Mouse (Mus musculus) forebrain, embryonic 13.5 days (tissue): Measurements from ENCODE around the gene Trim44. TPM values are rescaled to one million over a fixed set of nuclear protein-coding genes. Genes with fewer than 3 reads are reported as not detected.

Experiments
- ATAC-seq: fragments of 200-750 bp; cut with Nextera tagmentation; 2 replicates; pipeline ENCODE4 v1.8.0; 2017
- H3K27ac ChIP-seq: fragments of 300-500 bp; sonication (generic); 2 replicates; pipeline ENCODE4 v1.5.1; 2015; ENCODE audit warnings: inconsistent platforms, mild to moderate bottlenecking, moderate library complexity
- H3K27me3 ChIP-seq: fragments of 300-500 bp; sonication (generic); 2 replicates; pipeline ENCODE4 v1.6.1; 2015; ENCODE audit warnings: mild to moderate bottlenecking, inconsistent platforms
- H3K36me3 ChIP-seq: fragments of 300-500 bp; sonication (generic); 2 replicates; pipeline ENCODE4 v1.6.1; 2015; ENCODE audit warnings: mild to moderate bottlenecking, inconsistent platforms; ENCODE audit not compliant: poor library complexity, severe bottlenecking
- H3K4me1 ChIP-seq: fragments of 300-500 bp; sonication (generic); 2 replicates; pipeline ENCODE4 v1.6.1; 2015; ENCODE audit warnings: inconsistent platforms
- H3K4me2 ChIP-seq: fragments of 300-500 bp; sonication (generic); 2 replicates; pipeline ENCODE4 v1.6.1; 2015; ENCODE audit warnings: inconsistent platforms, mild to moderate bottlenecking, moderate library complexity
- H3K4me3 ChIP-seq: fragments of 300-500 bp; sonication (generic); 2 replicates; pipeline ENCODE4 v1.5.1; 2015; ENCODE audit warnings: mild to moderate bottlenecking, inconsistent platforms
- H3K9ac ChIP-seq: fragments of 300-500 bp; sonication (generic); 2 replicates; pipeline ENCODE4 v1.6.1; 2015; ENCODE audit warnings: mild to moderate bottlenecking, inconsistent platforms
- H3K9me3 ChIP-seq: fragments of 300-500 bp; sonication (generic); replicated peaks from 2 replicates; pipeline ENCODE4 v1.6.1; 2016; ENCODE audit warnings: inconsistent platforms
- WGBS: fragments of 180-500 bp; shearing (Covaris S2); methylation state at CpG from one replicate; pipeline ENCODE4 v1.1.7; 2015; 5-methylcytosine and 5-hydroxymethylcytosine counted together
- polyA plus RNA-seq: library from polyadenylated mRNA; unstranded; fragments of >200 nt; fragmentation: Nextera tagmentation; extraction: Ambion mirVana; gene quantifications from 2 replicates; pipeline ENCODE4 v1.2.1, GENCODE M21; 2015

The Trim44 gene
- polyA plus RNA-seq, 1 experiment from 2014 or later, result 32.5 TPM

DNA sequence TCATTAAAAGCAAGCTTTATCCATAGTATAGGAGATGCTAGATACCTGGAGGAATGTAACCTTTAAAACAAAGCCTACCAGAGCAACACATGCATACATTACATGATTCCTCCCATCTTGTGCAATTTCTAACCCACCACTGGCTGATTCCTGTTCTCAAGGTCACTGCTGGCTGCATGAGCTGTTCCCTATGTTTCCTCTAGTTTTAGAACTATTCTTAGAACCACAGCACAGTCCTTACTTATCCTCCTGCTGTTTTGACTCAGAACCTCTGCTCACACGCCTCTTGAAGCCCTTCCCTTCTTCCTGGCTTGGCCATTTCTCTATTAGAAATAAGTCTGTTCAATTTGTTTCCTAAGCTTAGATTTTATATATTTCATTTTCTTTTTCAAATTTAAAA lies 28.7 kb downstream of the Trim44 start:
- Histone ChIP-seq H3K36me3 (no peaks in the 10 kb centered on the region), H3K4me1 (peaks cover 14% of the 10 kb centered on the region), H3K27ac (no peak overlapping the region), H3K4me2 (no peak overlapping the region), H3K4me3 (no peak overlapping the region), H3K27me3 (no peaks in the 10 kb centered on the region), H3K9me3 (no peaks in the 10 kb centered on the region), H3K9ac (no peak overlapping the region)
- WGBS, result 78% methylated on average over 1 of the region's 1 CpGs
- no peak for ATAC-seq

DNA sequence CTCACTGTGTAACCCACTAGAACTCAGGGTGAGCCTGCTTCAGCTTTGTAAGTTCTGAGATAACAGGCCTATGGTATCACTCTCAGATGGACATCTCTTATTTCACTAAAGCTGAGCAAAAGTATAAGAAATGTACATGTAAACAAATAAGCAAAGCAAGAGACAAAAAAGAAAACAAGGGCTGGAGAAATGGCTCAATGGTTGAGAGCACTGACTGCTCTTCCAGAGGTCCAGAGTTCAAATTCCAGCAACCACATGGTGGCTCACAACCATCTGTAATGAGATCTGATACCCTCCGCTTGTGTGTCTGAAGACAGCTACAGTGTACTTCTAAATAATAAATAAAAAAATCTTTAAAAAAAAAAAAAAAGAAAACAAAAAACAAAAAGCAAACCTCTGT lies 29.2 kb downstream of the Trim44 start:
- no peak overlapping the region for H3K9ac ChIP-seq
- H3K27me3 ChIP-seq, result no peaks in the 10 kb centered on the region
- no peaks in the 10 kb centered on the region for H3K36me3 ChIP-seq
- no peak overlapping the region for H3K4me3 ChIP-seq
- no peaks in the 10 kb centered on the region for H3K9me3 ChIP-seq
- no peak for ATAC-seq
- no peak overlapping the region for H3K4me2 ChIP-seq
- 85% methylated on average over 1 of the region's 1 CpGs for WGBS
- H3K27ac ChIP-seq, result no peak overlapping the region
- H3K4me1 ChIP-seq, result peaks cover 8% of the 10 kb centered on the region

DNA sequence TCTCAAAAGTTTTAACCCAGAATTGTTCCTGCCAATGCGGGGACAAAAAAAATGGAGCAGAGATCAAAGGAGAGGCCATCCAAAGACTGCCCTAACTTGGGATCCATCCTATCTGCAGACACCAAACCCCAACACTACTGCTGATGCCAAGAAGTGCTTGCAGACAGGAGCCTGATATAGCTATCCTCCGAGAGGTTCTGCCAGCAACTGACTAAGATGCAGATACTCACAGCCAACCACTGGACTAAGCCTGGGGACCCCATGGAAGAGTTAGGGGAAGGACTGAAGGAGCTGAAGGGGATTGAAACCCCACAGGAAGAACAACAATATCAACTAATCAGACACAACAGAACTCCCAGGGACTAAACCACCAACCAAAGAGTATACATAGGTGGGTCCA lies 30.3 kb downstream of the Trim44 start:
- WGBS, result 93% methylated on average over 2 of the region's 2 CpGs
- no peak overlapping the region for H3K9ac ChIP-seq
- no peaks in the 10 kb centered on the region for H3K27me3 ChIP-seq
- no peak for ATAC-seq
- H3K4me3 ChIP-seq, result no peak overlapping the region
- no peak overlapping the region for H3K4me2 ChIP-seq
- no peaks in the 10 kb centered on the region for H3K9me3 ChIP-seq
- no peaks in the 10 kb centered on the region for H3K36me3 ChIP-seq
- peaks cover 4% of the 10 kb centered on the region for H3K4me1 ChIP-seq
- H3K27ac ChIP-seq, result no peak overlapping the region

DNA sequence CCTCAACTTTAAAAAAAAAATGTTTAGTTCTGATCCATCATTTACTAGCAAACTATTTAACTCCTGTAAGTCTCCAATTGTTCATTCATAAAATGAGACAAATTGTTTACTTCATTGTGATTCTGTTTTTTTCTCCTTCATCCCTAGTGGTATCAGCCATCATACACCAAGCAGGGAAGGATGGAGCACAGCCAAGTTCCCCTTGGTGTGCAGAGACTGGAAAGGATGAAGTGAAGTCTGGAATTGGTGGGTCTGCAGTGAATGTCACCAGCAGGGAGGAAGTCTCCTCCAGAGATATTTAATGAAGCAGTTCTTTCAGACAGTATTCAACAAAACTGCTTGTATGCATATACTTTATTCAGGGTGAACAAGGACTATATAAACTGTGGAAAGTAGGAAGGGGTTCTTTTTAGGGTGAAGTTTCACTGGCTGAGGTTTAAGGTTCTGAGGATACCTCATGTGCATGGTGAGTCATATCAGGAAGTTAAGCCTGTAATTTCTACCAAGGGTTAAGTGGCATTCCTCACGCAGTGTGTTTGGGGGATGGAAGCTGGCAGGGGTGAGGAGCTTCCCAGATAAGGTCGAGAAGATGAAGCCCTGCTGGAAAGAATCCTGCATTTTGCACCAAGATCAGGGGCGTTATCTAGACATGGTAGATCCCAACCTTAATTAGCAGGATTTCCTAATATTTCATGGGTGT lies 34.1 kb downstream of the Trim44 start:
- Histone ChIP-seq H3K4me2 (no peak overlapping the region), H3K9ac (no peak overlapping the region), H3K4me3 (no peak overlapping the region), H3K27me3 (no peaks in the 10 kb centered on the region), H3K27ac (no peak overlapping the region), H3K36me3 (no peaks in the 10 kb centered on the region), H3K4me1 (no peaks in the 10 kb centered on the region), H3K9me3 (no peaks in the 10 kb centered on the region)
- 80% methylated on average over 3 of the region's 3 CpGs for WGBS
- no peak for ATAC-seq

DNA sequence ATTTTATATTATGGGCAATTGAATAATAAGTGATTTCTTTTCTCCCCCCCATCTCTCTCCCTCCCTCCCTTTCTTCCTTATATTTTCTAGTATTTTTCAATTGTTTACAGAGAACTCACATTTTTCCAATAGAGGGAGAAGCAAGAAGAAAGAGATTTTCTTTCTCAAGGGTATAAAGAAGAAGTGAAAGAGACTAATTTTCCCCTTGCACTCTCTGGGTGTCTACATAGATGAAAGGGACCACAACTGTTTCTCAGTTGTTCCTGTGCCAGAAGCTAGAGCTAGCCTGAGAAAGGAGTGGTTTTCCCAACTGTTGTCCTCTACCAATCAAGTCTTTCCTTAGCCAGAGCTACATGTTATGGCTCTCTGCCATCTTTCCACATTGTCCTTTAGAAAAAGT lies 34.9 kb downstream of the Trim44 start:
- no peaks in the 10 kb centered on the region for H3K9me3 ChIP-seq
- no peak overlapping the region for H3K4me3 ChIP-seq
- H3K36me3 ChIP-seq, result no peaks in the 10 kb centered on the region
- no peaks in the 10 kb centered on the region for H3K27me3 ChIP-seq
- no peak overlapping the region for H3K9ac ChIP-seq
- no peaks in the 10 kb centered on the region for H3K4me1 ChIP-seq
- H3K27ac ChIP-seq, result no peak overlapping the region
- ATAC-seq, result no peak
- H3K4me2 ChIP-seq, result no peak overlapping the region

DNA sequence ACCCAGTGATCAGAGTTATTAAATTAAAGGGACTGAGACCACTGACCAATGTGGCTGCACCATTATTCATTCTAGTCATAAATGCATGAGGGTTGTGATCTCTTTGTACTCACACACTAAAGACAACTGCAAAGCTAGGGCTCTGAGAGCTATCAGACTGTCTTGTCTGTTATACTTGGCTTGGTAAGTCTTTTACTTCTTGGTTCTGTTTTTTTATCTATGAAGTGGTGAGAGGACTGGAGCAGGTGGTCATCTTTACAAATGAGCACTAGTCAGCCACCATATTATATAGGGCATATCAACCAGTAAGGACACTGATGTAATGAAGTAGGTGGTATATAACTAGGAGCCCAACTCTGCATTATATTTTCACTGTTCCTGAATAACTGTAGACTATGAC lies 36.3 kb downstream of the Trim44 start:
- H3K4me1 ChIP-seq, result no peaks in the 10 kb centered on the region
- no peak overlapping the region for H3K9ac ChIP-seq
- no peak overlapping the region for H3K4me2 ChIP-seq
- no peak overlapping the region for H3K4me3 ChIP-seq
- no peak for ATAC-seq
- no peaks in the 10 kb centered on the region for H3K27me3 ChIP-seq
- no peaks in the 10 kb centered on the region for H3K9me3 ChIP-seq
- H3K36me3 ChIP-seq, result no peaks in the 10 kb centered on the region
- H3K27ac ChIP-seq, result no peak overlapping the region

DNA sequence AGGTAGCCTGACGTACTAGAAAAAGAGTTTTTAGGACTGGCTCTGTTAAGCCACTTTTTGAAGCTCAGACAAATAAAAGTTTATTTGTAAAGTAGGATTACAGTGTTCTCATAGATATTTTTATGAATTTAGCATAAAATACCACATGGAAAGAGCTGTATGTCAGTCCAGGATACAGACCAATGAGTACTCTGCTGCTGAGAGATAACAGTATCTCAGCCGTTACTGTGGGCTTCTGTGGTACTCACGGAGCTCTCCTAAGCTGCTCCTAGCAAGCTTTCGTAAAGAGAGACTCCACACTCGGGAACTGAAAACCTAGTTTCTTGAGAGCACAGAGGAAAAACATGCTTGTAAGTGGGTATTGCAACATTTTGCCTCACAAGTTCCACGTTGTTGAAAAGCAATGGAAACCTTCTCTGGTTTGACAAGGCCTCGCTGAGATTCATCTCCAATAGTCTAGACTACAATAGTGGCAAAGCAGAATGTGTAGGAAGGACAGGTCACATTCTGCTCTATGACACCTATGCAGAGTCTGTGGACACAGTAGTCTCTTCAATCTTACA lies 41.6 kb downstream of the Trim44 start:
- whole genome bisulfite sequencing, result 92% methylated on average over 7 of the region's 7 CpGs
- no peaks in the 10 kb centered on the region for H3K36me3 ChIP-seq
- no peak overlapping the region for H3K9ac ChIP-seq
- H3K27ac ChIP-seq, result no peak overlapping the region
- no peak for ATAC-seq
- no peaks in the 10 kb centered on the region for H3K9me3 ChIP-seq
- H3K4me3 ChIP-seq, result no peak overlapping the region
- H3K4me2 ChIP-seq, result no peak overlapping the region
- H3K4me1 ChIP-seq, result peaks cover 15% of the 10 kb centered on the region
- no peaks in the 10 kb centered on the region for H3K27me3 ChIP-seq

DNA sequence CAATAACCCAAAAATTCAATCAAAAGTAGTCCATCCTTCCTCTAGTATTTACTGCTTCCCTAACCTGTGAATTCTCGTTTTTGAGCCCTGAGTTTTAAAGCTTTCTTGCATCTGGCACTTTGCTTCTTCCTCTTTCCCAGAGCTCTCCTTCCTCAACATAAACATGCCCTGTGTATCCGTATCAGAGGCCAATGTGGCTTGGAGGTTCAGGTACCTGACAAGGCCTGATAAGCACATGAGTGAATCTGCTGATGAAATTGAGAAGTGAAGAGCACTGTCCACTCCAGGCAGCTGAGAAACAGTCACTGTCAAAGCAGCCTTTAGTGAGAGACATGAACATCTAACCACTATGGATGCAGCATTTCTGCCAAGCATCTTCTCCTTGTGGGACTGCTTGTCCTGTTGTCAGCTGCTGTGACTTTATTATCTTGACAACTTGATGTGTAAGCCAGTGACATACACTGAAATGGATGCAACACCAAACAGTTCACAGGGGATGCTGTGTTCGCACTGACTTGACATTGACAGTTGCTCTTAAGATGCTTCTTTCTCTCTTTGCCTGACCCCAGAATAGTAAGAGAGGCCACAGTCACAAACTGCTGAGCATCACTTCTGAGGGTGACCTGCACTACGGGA lies 42.9 kb downstream of the Trim44 start:
- H3K9ac ChIP-seq, result no peak overlapping the region
- H3K27me3 ChIP-seq, result no peaks in the 10 kb centered on the region
- H3K9me3 ChIP-seq, result no peaks in the 10 kb centered on the region
- 88% methylated on average over 4 of the region's 4 CpGs for WGBS
- no peak for ATAC-seq
- no peak overlapping the region for H3K27ac ChIP-seq
- no peak overlapping the region for H3K4me2 ChIP-seq
- no peak overlapping the region for H3K4me3 ChIP-seq
- H3K4me1 ChIP-seq, result peaks cover 23% of the 10 kb centered on the region
- no peaks in the 10 kb centered on the region for H3K36me3 ChIP-seq

DNA sequence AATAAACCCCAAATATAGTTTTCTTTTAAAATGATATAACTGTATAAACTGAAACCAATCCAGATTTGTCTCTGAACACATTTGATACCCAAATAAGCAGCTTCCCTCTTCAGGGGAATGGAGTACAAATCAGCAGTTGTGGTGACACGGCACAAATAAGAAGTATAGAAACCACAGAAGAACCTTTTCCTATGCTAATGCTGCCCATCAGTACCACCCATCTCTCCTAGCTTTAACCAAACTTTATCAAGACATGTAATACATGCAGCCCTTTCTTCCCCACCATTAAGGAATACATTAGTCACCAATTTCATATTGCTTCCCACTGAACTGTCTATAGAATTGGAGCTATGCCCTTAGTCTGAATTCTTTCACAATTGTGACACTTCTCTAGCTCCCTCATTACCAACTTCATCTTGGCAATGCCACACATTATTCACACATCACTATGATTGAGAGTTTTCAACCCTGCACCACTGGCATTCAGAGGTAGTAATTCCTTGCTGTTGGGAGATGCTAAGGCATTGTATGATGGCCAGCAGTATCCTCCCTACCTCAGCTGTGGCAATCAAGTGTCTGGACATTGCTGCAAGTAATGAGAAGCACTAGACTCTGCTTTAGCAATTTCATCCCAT lies 44.6 kb downstream of the Trim44 start:
- Histone ChIP-seq H3K36me3 (no peaks in the 10 kb centered on the region), H3K27me3 (no peaks in the 10 kb centered on the region), H3K27ac (no peak overlapping the region), H3K4me2 (no peak overlapping the region), H3K4me1 (peaks cover 26% of the 10 kb centered on the region), H3K9me3 (no peaks in the 10 kb centered on the region), H3K4me3 (no peak overlapping the region), H3K9ac (no peak overlapping the region)
- 92% methylated on average over 1 of the region's 1 CpGs for WGBS
- ATAC-seq, result no peak

DNA sequence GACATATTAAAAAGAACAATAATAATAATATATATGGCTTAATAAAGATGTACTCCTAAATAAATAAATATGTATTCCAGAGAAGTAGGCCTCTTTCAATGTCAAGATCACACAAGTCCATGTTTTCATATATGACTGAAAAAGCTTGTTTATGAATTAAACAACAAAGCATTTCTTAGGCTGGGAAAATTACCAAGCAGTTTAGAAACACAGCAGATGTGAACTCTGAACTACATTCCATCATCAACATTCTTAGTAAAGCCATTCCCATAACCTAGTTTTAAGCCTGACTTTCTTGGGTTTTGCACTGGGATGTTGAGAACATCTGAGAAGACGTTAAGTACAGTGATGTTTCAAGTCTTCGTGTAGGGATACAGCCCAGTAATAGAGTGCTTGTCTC lies 45.4 kb downstream of the Trim44 start:
- H3K9ac ChIP-seq, result no peak overlapping the region
- H3K36me3 ChIP-seq, result no peaks in the 10 kb centered on the region
- H3K4me1 ChIP-seq, result peaks cover 26% of the 10 kb centered on the region
- ATAC-seq, result no peak
- no peak overlapping the region for H3K4me3 ChIP-seq
- no peak overlapping the region for H3K4me2 ChIP-seq
- H3K9me3 ChIP-seq, result no peaks in the 10 kb centered on the region
- no peak overlapping the region for H3K27ac ChIP-seq
- WGBS, result 89% methylated on average over 2 of the region's 2 CpGs
- no peaks in the 10 kb centered on the region for H3K27me3 ChIP-seq

DNA sequence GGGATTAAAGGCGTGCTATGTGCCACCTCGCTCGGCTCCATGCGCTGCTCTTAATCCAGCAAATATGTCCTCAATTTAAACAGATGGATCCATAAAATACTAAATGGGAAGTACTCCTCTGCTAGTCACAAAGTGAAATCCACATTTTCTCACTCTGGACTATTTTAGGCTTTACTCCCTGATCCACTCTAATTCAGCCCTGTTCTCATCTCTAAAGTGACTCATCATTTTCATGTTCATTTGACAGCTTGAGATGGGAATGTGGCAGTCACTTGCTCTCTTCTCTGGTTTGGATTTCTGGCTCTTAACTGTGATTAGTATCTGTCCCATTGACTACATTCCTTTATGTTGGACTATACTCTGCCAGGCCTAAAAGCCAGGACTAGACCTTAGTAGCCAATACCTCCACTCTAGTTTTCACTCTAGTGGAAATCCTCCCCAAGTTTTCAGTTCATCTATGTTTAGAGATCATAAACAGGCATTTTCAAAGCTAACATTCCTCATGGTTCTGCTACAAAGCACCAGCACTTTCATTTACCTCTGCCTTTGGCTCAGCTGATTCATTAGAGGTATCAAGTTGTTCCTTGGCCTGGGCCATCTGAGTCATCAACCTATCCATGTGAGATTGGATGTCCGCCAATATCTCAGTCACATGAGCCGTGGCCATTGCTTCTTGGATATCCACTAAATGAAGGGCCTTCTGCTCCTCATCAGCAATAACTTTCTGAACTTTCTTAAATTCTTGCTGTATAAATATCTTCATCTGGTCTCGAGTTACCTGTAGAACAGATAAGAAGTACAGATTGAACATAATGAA lies 50.5 kb downstream of the Trim44 start:
- 95% methylated on average over 7 of the region's 7 CpGs for WGBS
- no peak overlapping the region for H3K4me2 ChIP-seq
- no peaks in the 10 kb centered on the region for H3K27me3 ChIP-seq
- H3K27ac ChIP-seq, result no peak overlapping the region
- no peak for ATAC-seq
- H3K4me1 ChIP-seq, result peaks cover 12% of the 10 kb centered on the region
- no peak overlapping the region for H3K4me3 ChIP-seq
- H3K36me3 ChIP-seq, result peaks cover 17% of the 10 kb centered on the region
- no peaks in the 10 kb centered on the region for H3K9me3 ChIP-seq
- no peak overlapping the region for H3K9ac ChIP-seq

DNA sequence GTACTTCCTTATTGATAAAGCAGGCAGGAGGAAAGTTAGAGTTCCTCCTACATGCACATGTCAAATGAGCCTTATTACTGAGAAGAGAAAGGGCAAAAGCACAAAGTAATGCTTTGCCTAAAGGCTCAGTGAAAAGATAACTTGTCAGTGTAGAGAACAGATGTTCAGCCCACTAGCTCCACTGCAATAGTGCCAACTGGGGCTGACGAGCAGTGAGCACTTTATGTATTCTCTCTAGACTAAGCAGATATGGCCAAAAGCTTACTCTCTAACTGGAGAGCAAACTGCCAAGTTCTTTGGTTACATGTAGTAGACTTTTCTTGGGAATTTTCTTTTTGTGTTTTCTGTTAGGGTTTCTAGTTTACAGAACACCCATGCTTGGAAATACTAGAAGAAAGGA lies 53.6 kb downstream of the Trim44 start:
- Histone ChIP-seq H3K9ac (no peak overlapping the region), H3K4me2 (no peak overlapping the region), H3K27ac (no peak overlapping the region), H3K4me3 (no peak overlapping the region), H3K36me3 (peaks cover 17% of the 10 kb centered on the region), H3K9me3 (no peaks in the 10 kb centered on the region), H3K4me1 (no peaks in the 10 kb centered on the region), H3K27me3 (no peaks in the 10 kb centered on the region)
- WGBS, result 73% methylated on average over 1 of the region's 1 CpGs
- no peak for ATAC-seq
